ENCODE assay signal across 8 mouse cellular contexts in genomic region chr15:99001451-99001931, GRCm38 (mm10). TPM values are rescaled to one million over a fixed set of nuclear protein-coding genes. Genes with fewer than 3 reads are reported as not detected.
A peak's percentile ranks its signal among the peaks of the same experiment; 100 is the strongest.
DNase-seq lines count a peak whose midpoint lies in the region; ATAC-seq lines count a peak whose summit lies in the region.

No protein-coding gene starts in this region.

- peak overlapping the region; percentile 69 for H3K9ac ChIP-seq in heart, embryonic 13.5 days
- H3K9ac ChIP-seq in neural tube, embryonic 13.5 days: peak overlapping the region; percentile 56

- H3K4me2 ChIP-seq in heart, embryonic 13.5 days: peak overlapping the region; percentile 68
- peak overlapping the region; percentile 49 for H3K4me2 ChIP-seq in neural tube, embryonic 13.5 days

- 7% methylated on average over 17 of the region's 17 CpGs for WGBS in heart, embryonic 13.5 days
- 22% methylated on average over 17 of the region's 17 CpGs for WGBS in limb, embryonic 10.5 days
- WGBS in neural tube, embryonic 13.5 days: 18% methylated on average over 17 of the region's 17 CpGs

- H3K4me3 ChIP-seq in brown adipose tissue, adult 24 weeks (ENCODE audit: insufficient read depth, low read depth, low read length): peak overlapping the region; percentile 43
- H3K4me3 ChIP-seq in heart, embryonic 13.5 days: peak overlapping the region; percentile 40
- peak overlapping the region; percentile 37 for H3K4me3 ChIP-seq in limb, embryonic 10.5 days
- H3K4me3 ChIP-seq in neural tube, embryonic 13.5 days: 0 out of 2 replicates have a peak overlapping the region, but pooled peaks have one; percentile 12

- H3K36me3 ChIP-seq in heart, embryonic 13.5 days: no peaks in the 10 kb centered on the region
- H3K36me3 ChIP-seq in limb, embryonic 10.5 days: no peaks in the 10 kb centered on the region
- H3K36me3 ChIP-seq in neural tube, embryonic 13.5 days: no peaks in the 10 kb centered on the region

- DNase-seq in cerebellum, postnatal 25 days: peak; percentile 11 to 14
- no peak for DNase-seq in cerebellum, adult 8-10 months
- DNase-seq in limb, embryonic 10.5 days (ENCODE audit: low spot score): no peak
- no peak for DNase-seq in urinary bladder, postnatal 10 days (ENCODE audit: low spot score)
- no peak for DNase-seq in spleen, adult 12 weeks (ENCODE audit: low spot score)

- ATAC-seq in heart, embryonic 13.5 days (ENCODE audit: extremely low read depth, insufficient number of reproducible peaks, low FRiP score, low TSS enrichment): no peak
- ATAC-seq in neural tube, embryonic 13.5 days (ENCODE audit: low read depth): 0 out of 2 replicates have a peak, but pooled peaks have one; percentile 37

- H3K4me1 ChIP-seq in brown adipose tissue, adult 24 weeks (ENCODE audit: control insufficient read depth, insufficient read depth, insufficient read length, low read length): peaks cover 4% of the 10 kb centered on the region
- peaks cover 48% of the 10 kb centered on the region for H3K4me1 ChIP-seq in heart, embryonic 13.5 days
- H3K4me1 ChIP-seq in limb, embryonic 10.5 days: peaks cover 19% of the 10 kb centered on the region
- peaks cover 30% of the 10 kb centered on the region for H3K4me1 ChIP-seq in neural tube, embryonic 13.5 days (replicated peaks)

- no peak overlapping the region for H3K27ac ChIP-seq in brown adipose tissue, adult 24 weeks (replicated peaks; ENCODE audit: low read depth, low read length)
- H3K27ac ChIP-seq in heart, embryonic 13.5 days (replicated peaks): peak overlapping the region; percentile 80; the same call in 1 of the 2 replicates
- peak overlapping the region; percentile 62 for H3K27ac ChIP-seq in limb, embryonic 10.5 days
- H3K27ac ChIP-seq in neural tube, embryonic 13.5 days (replicated peaks): no peak overlapping the region

- no peaks in the 10 kb centered on the region for H3K9me3 ChIP-seq in heart, embryonic 13.5 days
- no peaks in the 10 kb centered on the region for H3K9me3 ChIP-seq in limb, embryonic 10.5 days (replicated peaks)
- H3K9me3 ChIP-seq in neural tube, embryonic 13.5 days: no peaks in the 10 kb centered on the region

- H3K27me3 ChIP-seq in heart, embryonic 13.5 days (replicated peaks): no peaks in the 10 kb centered on the region; the same call in 1 of the 2 replicates
- H3K27me3 ChIP-seq in limb, embryonic 10.5 days (ENCODE audit: low read depth, poor library complexity, severe bottlenecking): peaks cover 15% of the 10 kb centered on the region; the same call in 1 of the 2 replicates
- H3K27me3 ChIP-seq in neural tube, embryonic 13.5 days: no peaks in the 10 kb centered on the region

RNA-seq across cellular contexts. Expression of gene Tuba1c, which starts 28.2 kb away (rescaled TPM):
- 10.3 and 28.1 TPM in 2 replicates for polyA plus RNA-seq in brown adipose tissue, adult 24 weeks (2012; ENCODE audit: insufficient read depth, insufficient read length, missing spikeins)
- polyA plus RNA-seq in heart, embryonic 13.5 days (2015; fragmentation: Nextera tagmentation; extraction: Ambion mirVana): 150 and 158 TPM in 2 replicates
- polyA plus RNA-seq in limb, embryonic 10.5 days (2016; fragmentation: Nextera tagmentation; extraction: Ambion mirVana): 133 and 138 TPM in 2 replicates
- 25.6 and 29.7 TPM in 2 replicates for polyA plus RNA-seq in neural tube, embryonic 13.5 days (2015; fragmentation: Nextera tagmentation; extraction: Ambion mirVana)

RNA-seq across cellular contexts. Expression of gene Tuba1a, which starts 48.0 kb away (rescaled TPM):
- 125 and 132 TPM in 2 replicates for polyA plus RNA-seq in brown adipose tissue, adult 24 weeks (2012; ENCODE audit: insufficient read depth, insufficient read length, missing spikeins)
- polyA plus RNA-seq in heart, embryonic 13.5 days (2015; fragmentation: Nextera tagmentation; extraction: Ambion mirVana): 1,012 and 1,030 TPM in 2 replicates
- 1,294 and 1,475 TPM in 2 replicates for polyA plus RNA-seq in limb, embryonic 10.5 days (2016; fragmentation: Nextera tagmentation; extraction: Ambion mirVana)
- 13,124 and 14,228 TPM in 2 replicates for polyA plus RNA-seq in neural tube, embryonic 13.5 days (2015; fragmentation: Nextera tagmentation; extraction: Ambion mirVana)

RNA-seq across cellular contexts. Expression of gene Gm49450, which starts 48.1 kb away (rescaled TPM):
- not detected in 2 replicates for polyA plus RNA-seq in brown adipose tissue, adult 24 weeks (2012; ENCODE audit: insufficient read depth, insufficient read length, missing spikeins)
- not detected in 2 replicates for polyA plus RNA-seq in heart, embryonic 13.5 days (2015; fragmentation: Nextera tagmentation; extraction: Ambion mirVana)
- polyA plus RNA-seq in limb, embryonic 10.5 days (2016; fragmentation: Nextera tagmentation; extraction: Ambion mirVana): not detected in 2 replicates
- polyA plus RNA-seq in neural tube, embryonic 13.5 days (2015; fragmentation: Nextera tagmentation; extraction: Ambion mirVana): not detected in 2 replicates

RNA-seq across cellular contexts. Expression of gene Prph, which starts 53.5 kb away (rescaled TPM):
- not detected in 2 replicates for polyA plus RNA-seq in brown adipose tissue, adult 24 weeks (2012; ENCODE audit: insufficient read depth, insufficient read length, missing spikeins)
- 0.56 and 1.7 TPM in 2 replicates for polyA plus RNA-seq in heart, embryonic 13.5 days (2015; fragmentation: Nextera tagmentation; extraction: Ambion mirVana)
- polyA plus RNA-seq in limb, embryonic 10.5 days (2016; fragmentation: Nextera tagmentation; extraction: Ambion mirVana): 0.16 TPM in 1 of 2 replicates, not detected in the other
- polyA plus RNA-seq in neural tube, embryonic 13.5 days (2015; fragmentation: Nextera tagmentation; extraction: Ambion mirVana): 268 and 371 TPM in 2 replicates

Comparison
In these comparisons a context has a peak if more than half of its experiments do, and no peak if none do; other contexts are left out.
1. DNase-seq: peak in cerebellum, postnatal 25 days (2 of 2); none in cerebellum, adult 8-10 months (single experiment), limb, embryonic 10.5 days (single experiment), urinary bladder, postnatal 10 days (single experiment) and spleen, adult 12 weeks (single experiment).
2. H3K27ac ChIP-seq: peak in heart, embryonic 13.5 days (single experiment) and limb, embryonic 10.5 days (single experiment); none in brown adipose tissue, adult 24 weeks (single experiment) and neural tube, embryonic 13.5 days (single experiment).
3. Peak in every context shown above with its lines, with median percentiles within 50 percentile points of each other: H3K4me3 ChIP-seq.